Mouse (Mus musculus) retina, postnatal 1 day (tissue): ENCODE results near the gene Tardbp.

Source experiments
- DNase-seq: peaks from one replicate; pipeline ENCODE4 v3.0.0-alpha.2; 2012

Gene Tardbp

DNA sequence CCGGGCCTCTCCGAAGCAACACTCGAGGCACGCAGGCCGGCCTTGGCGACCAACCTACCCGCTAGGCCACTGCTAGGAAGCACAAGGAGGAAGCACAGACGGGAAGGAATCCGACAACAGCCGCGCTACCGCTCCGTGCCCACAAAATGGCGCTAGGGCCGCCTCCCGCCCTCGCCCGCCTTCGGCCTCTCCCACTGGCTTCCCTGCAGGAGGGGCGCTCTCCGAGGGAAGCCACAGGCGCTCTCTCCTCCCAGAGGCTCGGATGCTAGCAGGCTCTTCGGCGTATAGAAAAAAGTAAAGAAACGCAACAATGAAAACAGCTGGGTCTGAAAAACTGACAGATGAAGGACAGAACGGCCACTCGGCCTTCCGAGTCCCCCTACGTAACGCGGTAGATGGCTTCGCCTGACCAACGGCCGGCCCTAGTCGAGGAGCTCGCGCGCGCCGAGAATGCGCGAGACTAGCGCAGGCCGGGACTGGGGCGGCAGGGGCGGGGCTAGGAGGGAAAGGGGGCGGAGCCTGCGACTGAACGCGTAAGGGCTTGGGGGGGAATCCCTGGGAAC lies at the start of gene Tardbp:
TSS of gene Tardbp (minus strand) at position 397 of the 563 bp plus-strand sequence.
- DNase-seq: peak; percentile 97

DNA sequence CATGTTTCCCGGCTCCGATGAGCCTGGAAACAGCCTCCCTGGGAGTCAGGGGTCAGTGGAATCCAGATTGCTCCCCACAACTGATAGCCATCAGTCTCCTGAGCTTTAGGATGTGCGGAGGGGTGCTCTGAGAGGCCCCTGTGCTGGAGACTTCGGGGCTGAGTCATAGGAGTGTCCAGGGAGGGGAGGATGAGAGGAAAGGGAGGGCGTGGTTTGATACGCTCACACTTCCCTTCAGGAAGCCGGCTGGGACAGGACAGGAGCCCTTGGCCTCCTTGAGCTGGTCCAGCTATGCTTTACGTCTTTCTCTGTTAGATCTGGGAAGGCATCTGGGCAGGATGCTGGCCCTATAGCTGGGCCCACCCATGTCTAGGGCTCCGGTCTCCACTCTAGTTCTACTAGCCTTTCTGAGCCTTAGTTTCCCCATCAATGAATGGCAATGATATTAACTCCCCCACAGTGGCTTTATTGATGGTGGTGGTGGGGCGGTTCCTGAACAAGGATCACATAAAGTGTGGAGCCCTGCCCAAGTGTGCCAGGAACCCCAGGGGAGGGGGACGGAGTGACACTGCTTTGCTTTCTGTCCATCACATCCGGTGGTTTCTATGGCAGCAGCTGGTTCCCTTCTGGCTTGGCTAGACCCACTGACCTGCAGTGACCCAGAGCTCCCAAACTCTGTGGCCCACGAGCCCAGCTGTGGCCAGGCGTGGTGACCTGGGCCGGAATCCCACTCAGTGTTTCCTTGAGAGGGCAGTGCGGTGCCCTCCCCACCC lies 49.6 kb upstream of the Tardbp start:
- peak; percentile 73 for DNase-seq

DNA sequence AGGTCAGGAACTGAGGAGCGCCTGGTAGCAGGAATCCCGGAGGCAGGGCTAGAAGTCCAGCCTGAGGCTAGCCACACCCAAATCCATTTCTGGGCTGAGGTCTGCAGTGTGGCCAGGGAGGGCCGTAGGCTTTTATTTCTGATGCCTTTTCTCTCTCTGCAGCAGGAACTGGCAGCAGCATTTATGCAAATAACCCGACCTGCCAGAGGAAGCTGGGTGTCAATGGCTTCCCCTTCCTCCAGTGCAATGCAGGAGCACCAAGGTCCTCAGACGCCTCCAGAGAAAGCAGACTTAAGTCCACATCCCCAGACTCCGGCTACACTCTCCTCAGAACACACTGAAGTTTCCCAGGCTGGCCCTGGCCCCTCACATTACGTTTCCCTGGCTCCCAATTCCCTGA lies 48.2 kb upstream of the Tardbp start:
- no peak for DNase-seq

DNA sequence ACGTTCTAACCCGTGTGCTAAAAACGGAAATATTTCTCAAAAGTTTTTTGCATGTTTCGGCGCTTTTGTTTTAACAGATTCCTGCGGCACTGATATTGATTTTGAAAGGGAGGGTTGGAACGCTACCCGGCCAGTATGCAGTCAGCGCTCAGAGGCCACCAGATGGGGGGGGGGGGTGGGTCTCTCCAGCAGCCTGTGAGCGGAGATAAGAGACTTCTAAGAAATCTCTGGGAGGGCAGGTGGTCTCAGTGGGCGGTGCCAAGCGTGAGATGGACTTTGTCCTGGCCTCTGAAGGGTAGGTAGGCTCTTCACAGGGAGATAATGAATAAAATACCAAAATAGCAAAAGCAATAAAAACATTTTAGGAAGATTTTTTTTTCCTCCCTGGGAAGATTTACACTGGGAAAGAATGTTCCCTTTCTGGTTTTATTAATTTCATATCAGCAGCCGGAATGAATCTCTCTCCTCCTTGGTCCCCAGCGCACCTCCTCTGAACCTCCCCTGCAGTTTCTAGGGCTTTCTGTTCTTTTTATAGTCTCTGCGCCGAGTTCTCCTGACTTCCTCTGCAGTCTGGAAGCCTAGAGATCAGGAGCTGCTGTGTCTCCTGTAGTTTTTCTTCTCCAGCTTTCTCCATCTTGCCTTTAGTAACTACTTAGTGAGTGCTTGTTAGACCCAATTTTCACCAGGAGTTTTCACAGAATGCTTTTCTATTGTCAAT lies 44.6 kb upstream of the Tardbp start:
- no peak for DNase-seq

DNA sequence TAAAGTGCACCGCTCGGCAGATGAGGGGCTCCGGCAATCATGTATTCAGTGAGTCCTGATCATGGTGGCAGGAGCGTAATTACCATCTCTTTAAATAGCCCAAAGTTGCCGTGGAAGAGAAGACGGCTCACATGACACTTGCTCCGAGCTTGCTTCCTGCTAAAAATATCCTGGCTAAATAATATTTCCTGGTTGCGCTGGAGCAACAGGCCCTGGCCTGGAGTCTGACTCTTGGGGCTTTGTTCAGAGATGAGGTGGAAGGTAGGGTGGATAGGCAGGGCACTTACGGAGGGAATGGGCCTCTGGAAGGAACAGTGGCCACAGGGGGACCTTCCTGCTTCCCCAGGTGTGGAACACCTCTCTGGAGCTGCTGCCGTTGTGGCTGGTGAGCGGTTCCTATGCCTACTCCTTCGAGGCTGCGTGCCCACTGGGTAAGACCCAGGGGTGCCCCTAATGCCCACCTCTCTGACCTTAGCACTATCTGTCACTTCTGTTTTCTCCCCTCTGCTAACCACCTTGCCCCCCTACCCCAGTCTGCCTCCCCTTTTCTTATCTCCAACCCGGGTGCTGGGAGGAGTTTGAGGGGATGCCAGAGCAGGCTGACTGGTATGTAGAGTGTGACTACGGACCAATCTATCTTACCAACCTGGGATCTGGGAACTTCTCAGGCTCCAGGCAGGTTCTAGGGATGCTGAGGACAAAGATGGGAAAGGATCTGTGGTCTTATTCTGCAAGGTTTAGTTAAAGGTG lies 40.4 kb upstream of the Tardbp start:
- no peak for DNase-seq

DNA sequence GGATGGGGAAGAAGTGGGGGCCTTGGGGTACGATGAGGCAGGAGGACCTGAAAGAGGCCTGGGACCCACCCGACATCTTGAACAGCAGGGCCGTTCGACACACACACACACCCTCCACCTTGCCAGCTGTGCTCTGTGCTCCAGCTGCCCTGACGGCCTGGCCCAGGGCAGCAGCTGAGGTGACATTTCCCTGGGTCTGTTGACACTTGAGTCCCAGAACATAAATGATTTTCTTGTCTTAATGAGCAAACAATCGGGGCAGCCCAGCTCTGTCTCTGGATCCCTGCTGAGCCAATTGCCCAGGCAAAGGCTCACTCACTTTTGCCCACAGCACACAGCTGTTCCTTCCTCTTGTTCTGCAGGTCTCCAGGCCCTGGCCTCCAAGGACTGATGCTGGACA lies 37.2 kb upstream of the Tardbp start:
- peak; percentile 31 for DNase-seq

DNA sequence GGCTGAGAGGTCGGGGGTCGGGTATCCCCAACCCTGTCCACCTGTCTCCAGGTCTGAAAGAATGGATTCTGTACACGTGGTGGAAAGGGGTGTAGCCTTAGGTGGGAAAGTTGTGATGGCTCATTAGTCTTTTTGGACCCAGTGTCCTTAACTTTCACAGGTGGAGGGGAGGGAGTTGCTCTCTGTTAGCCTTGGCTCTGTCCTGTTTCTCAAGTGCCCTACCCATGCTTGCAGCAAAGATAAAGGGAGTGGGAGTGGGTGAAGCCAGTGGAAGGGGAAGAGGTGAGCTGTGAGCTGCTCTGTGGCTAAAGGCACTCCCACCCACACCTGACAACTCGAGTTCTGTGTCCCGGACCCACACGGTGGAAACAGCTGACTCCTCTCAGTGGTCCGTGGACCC lies 36.5 kb upstream of the Tardbp start:
- no peak for DNase-seq

DNA sequence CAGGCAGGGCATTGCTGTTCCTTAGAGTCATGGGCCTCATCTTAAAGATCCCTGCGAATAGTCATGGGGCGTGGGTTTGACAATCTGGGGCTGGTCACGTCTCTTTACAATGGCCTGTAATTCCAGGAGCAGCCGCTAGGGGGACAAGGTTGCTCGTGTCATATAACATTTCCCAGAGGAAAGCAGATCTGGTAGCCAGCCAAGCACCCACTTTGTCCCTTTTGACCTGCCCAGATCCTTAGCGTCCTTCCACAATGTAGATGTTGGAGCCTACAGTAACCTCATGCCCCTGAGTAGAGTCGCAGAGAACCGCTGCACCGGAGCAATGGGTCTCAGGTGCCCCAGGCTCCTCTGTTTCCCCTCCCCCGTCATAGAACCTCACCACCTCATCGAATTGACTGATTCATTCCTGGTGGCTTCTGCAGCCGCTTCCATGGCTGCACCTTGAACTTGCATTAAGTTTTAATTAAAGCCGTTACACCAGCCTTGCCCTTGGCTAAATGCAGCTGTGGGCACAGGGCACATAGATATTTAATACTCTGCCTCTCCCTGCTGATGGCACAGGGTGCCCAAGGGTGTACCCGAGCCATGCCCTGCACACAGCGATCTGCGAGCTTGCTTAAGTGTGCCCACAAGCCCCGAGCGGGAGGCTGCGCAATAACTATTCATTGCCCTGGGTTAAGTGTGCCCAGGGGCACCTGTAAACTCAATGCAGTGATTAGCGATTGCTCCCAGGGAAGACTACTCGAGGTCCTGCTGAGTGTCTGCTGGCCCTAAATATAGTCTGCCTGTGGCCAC lies 35.5 kb upstream of the Tardbp start:
- peak; percentile 88 for DNase-seq

DNA sequence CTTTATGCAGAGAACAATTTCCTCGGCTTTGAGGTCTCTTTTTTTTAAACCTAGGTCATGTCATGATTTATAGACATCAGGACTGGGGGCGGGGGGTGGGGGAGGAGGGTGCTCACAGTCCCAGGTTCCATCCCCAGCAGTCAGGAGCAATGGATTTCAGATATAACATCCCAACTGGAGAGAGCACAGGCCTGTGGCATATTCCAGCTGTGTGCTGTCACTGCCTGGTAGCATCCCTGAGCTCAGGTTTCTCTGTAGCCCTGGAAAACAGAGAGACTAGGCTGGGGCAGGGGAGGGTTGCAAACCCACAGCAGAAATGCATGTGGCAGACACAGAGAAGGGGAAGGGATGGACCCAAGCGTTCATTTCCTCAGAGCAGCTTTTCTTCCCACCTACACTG lies 33.4 kb upstream of the Tardbp start:
- DNase-seq: no peak

DNA sequence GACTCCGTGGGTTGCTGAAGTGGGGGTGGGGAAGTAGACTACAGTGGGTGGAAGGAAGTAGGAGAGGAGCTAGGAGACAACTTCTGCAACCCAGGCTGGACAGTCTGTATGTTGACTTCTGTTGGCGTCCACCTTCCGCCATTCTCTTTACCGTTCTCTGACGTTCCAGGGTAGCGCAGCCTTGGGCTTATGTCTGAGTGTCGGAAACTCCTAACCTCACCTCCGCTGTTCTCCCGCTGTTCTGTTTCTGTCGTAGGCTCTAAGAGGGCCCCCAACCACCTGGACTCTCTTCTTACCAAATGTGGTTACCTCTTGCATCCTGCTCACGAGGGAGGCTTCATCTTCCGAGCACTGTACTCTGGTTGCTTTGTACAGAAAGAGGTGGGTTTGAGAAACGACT lies 31.0 kb upstream of the Tardbp start:
- DNase-seq: no peak

DNA sequence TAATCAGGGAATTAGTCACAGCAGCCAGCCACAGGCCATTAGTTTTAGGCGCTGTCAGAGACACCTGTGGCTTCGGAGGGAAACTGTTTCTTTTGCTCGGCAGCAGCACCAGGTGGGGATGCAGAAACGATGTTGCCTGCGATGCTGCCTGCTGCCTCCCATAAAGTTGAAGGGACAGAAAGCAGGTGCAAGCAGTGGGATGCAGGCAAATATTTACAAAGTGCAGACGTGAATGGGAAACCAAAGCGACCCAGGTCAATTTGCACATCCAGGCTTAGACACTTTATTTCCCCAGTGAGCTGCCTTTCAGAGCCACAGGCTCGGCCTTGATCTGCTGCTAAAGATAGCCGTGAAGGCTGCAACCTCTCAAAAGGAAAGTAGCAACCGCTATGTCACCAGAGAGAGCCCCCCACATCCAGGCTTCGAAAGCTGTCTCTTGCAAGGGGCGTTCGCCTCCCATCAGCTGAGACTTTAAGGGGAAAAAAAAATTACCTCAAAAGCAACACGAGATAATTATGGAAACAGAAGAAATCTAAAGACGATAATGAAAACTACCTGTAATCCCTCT lies 30.0 kb upstream of the Tardbp start:
- DNase-seq: no peak

DNA sequence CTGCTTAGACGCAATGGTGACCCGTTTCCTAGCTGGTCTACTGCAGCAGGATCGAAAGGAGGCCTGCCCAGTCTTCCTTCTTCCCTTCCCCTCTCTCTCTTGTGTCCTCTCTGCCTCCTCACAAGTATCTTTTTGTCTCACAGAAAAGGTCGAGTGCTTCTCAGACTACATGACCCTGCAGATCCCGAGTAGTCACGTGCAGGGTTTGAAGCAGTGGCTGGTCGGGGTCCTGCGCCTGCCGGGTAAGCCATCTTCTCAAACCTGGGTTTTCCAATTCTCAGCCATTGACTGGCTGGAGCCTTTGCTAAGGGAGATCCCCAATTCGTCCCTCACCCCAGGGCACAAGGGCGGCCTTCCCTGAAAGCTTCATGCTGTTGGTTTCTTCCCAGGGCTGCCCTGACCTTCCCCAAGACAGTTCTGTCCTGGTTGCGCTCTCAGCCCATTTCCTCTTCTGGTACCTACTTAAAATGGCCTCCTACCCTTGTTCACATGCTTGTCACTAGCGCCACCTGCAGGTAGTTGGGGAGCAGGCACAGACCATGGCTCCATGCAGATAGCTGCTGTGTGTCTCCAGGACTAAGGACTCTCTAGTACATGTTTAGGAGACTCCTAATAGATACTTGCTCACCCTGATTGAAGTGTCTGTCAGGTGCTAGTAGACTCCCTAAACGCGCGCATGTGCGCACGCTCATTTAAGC lies 28.0 kb upstream of the Tardbp start:
- peak; percentile 55 for DNase-seq

DNA sequence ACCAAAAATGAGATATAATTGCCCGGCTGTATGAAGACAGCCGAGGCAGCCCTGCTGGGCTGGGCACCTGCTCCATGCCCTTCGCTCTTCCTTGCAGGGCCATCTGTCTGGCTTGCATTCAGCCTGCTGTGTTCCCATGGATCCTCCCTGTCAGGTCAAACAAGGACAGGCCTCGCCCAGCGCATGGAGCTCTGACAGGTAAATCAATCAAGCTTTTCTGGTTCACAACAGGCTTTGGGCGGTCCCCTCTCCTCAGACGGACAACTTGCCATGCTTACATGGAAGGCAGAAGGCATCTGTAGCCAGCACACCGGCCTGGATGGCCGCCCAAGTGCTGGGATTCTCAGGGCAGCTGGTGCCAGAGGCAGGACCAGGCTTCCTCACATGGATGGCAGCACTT lies 24.2 kb upstream of the Tardbp start:
- DNase-seq: no peak

DNA sequence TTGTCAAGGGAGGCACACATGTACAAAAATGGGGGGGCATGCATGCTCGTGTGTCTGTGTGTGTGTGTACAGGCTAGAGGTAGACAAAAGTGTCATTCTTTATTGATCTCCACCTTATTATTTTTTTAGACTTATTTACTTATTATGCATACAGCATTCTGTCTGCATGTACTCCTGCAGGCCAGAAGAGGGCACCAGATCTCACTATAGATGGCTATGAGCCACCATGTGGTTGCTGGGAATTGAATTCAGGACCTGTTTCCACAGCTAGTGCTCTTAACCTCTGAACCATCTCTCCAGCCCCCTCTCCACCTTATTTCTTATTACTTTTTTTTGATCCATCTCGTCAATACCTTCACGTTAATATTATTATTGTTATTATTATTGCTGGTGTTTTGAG lies 22.5 kb upstream of the Tardbp start:
- no peak for DNase-seq

DNA sequence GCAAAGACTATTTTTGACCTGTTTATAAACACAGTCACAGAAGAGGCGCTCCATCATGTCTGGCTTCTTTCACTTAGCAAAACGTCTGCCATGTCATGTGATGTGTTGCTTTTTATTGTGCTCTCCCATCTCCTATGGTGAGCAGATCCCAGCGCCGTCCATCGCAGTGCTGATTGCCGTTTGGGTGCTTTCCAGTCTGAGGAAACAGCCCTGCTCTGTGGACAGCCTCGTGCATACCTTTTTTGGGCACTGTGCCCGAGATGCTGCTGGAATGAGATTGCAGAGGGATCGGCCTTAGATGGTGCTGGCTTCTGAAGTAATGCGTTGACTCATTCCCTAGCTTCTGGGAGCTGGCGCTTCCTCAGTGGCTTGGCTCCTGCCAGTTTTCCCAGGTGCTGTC lies 19.8 kb upstream of the Tardbp start:
- DNase-seq: no peak

DNA sequence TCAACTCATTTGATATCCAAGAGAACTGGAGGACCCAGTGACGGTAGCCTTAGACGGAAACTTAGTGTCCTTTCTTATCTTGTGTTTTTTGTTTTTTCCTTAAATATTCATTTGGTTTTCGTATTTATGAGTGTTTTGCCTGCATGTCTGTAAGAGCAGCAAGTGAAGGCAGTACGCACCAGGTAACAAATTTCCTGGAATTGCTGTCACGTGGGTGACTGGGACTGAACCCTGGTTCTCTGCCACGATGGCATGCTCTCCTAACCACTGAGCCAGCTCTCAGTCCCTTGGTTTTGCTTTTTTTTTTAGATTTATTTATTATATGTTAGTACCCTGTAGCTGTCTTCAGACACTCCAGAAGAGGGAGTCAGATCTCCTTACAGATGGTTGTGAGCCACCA lies 18.1 kb upstream of the Tardbp start:
- no peak for DNase-seq

DNA sequence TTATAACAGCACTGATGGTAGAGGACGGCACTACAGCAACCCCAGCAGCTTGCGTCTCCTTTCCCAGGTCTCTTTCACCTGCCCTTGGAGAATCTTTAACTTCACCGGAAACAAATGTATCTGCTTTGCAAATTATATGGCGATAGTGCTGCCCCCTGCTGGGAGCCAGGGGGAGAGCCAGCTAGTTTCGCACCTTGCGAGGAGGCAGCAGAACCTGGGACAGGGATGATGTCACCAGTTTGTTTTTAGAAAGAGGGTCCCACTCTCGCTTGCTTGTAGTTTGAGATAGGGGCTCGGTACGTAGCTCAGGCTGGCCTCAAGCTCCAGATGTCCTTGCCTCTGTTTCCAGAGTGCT lies 17.3 kb upstream of the Tardbp start:
- peak; percentile 75 for DNase-seq

DNA sequence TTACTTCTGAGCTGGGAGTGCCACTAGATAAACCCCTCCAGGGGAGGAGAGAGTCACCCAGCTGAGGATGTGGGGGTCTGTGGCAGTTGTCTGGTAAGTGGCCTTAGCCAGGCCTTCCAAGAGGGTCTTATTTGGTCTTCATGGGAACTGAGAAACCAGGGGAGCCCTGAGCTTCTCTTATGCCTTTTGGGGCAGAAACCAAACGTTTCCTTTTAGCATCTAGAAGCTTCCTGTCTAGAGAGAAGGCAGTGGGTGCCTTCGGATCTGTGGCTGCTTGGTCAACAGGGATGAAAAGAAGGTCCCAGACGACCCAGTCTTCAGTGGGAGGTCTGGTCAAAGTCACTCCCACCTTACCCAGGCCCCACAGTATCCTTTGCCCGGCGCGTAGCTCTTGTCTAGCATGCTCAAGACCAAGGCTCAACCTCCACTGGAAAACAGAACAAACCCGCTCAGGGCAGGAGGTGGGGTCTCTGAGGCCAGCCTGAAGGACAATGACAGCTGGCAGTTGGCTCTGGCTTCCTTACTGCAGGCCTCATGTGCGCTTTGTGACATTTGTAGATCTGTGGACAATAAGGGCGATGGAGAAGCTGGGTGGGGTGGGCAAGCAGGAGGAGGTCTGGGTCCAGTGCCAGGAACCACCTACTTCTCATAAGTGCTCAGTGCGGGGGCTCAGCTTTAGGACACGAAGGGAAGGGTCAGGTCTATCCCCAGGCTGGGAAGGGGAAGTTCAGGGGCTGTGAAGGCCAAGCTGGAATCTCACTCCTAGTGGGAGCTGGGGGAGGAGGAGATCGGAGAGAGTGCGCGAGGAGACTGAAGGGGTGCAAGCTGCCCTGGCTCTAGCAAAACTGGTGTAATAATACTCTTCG lies 16.7 kb upstream of the Tardbp start, which contains the start of gene Gm572:
TSS of gene Gm572 (plus strand) at position 27 of the 866 bp plus-strand sequence.
- DNase-seq: no peak

DNA sequence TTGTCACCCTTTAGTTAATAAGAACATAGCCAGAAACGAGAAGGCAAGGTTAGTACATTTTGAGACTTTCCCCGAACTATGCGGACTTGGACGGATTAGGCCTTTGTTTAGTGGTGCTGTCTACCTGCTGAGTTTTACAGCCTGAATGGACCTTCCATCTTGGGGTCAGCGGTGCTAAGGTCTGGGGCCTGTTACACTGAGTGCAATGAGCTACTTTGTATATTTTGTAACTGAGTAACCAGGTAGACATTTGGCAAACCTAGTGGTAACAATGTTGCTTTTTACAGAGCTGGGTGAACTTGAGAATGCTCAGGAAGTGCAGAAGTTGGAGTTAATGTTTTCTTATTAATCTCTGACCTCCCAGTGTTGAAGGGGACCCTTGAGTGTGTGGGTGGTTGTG lies 14.3 kb upstream of the Tardbp start:
- no peak for DNase-seq

DNA sequence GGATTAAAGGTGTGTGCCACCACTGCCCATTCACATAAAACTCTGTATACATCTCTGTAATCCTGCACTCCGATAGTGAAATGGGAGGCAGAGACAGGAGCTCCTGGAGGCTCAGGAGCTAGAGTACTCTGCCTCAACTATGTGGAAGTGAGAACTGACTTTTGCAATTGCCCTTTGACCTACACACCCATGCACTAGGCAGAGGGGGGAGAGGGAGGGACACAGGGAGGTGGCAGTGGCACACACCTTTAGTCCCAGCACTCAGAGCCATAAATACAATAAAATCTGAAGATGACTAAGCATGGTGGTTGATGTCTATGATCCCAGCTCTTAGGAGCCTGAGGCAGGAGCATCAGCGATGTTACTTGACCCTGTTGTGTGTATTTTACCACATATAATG lies 12.6 kb upstream of the Tardbp start:
- no peak for DNase-seq

DNA sequence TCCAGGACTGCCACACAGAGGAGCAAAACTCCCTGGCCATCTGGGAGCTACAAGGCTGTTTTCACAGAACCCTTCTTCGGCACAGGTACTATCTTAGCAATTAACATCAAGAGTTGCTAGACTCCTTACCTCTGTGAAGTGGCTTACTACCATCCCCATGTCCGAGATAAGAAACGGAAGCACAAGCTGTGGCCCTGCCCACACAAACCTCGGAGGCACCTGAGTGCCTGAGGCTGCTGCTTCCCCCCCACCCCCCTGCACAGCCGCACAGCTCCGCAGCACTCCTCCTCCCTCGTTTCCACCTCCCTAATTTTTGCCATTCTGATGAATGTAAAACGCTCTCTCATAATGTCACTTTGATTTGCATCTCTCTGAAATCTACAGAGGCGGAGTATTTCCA lies 11.5 kb upstream of the Tardbp start:
- no peak for DNase-seq
